Mouse (Mus musculus) kidney, embryonic 16.5 days (tissue): Measurements from ENCODE around the gene Pdzd4. TPM values are rescaled to one million over a fixed set of nuclear protein-coding genes. Genes with fewer than 3 reads are reported as not detected.

Experiments used
- ATAC-seq: fragments of 200-750 bp; cut with Nextera tagmentation; 2 replicates; pipeline ENCODE4 v1.8.0; 2017; ENCODE audit warnings: moderate TSS enrichment; ENCODE audit not compliant: low FRiP score, low TSS enrichment
- H3K27ac ChIP-seq: fragments of 300-500 bp; sonication (generic); 2 replicates; pipeline ENCODE4 v1.5.1; 2014; ENCODE audit warnings: low read length
- H3K27me3 ChIP-seq: fragments of 300-500 bp; sonication (generic); 2 replicates; pipeline ENCODE4 v1.6.1; 2014; ENCODE audit warnings: low read length, control low read depth, mixed read lengths; ENCODE audit not compliant: insufficient read depth
- H3K36me3 ChIP-seq: fragments of 300-500 bp; sonication (generic); 2 replicates; pipeline ENCODE4 v1.6.1; 2014; ENCODE audit warnings: low read length, control low read depth, mixed read lengths; ENCODE audit not compliant: insufficient read depth
- H3K4me1 ChIP-seq: fragments of 300-500 bp; sonication (generic); 2 replicates; pipeline ENCODE4 v1.6.1; 2014; ENCODE audit warnings: low read length, control low read depth, mixed read lengths; ENCODE audit not compliant: insufficient read depth
- H3K4me2 ChIP-seq: fragments of 300-500 bp; sonication (generic); replicated peaks from 2 replicates; pipeline ENCODE4 v1.6.1; 2014; ENCODE audit warnings: low read depth, low read length
- H3K4me3 ChIP-seq: fragments of 300-500 bp; sonication (generic); 2 replicates; pipeline ENCODE4 v1.5.1; 2014; ENCODE audit warnings: mild to moderate bottlenecking, low read length
- H3K9ac ChIP-seq: fragments of 300-500 bp; sonication (generic); replicated peaks from 2 replicates; pipeline ENCODE4 v1.6.1; 2014; ENCODE audit warnings: low read length
- H3K9me3 ChIP-seq: fragments of 300-500 bp; sonication (generic); 2 replicates; pipeline ENCODE4 v1.6.1; 2016; ENCODE audit warnings: low read length, control low read depth
- WGBS: fragments of 180-500 bp; shearing (Covaris S2); extraction: QIAGEN DNeasy Blood & Tissue Kit; methylation state at CpG from one replicate; pipeline ENCODE4 v1.1.7; 2014; 5-methylcytosine and 5-hydroxymethylcytosine counted together
- polyA plus RNA-seq: library from polyadenylated mRNA; unstranded; fragments of >200 nt; fragmentation: Nextera tagmentation; extraction: Ambion mirVana; gene quantifications from 2 replicates; pipeline ENCODE4 v1.2.1, GENCODE M21; 2015

Gene Pdzd4
- polyA plus RNA-seq, 1 experiment from 2014 or later: 0.59 TPM

DNA sequence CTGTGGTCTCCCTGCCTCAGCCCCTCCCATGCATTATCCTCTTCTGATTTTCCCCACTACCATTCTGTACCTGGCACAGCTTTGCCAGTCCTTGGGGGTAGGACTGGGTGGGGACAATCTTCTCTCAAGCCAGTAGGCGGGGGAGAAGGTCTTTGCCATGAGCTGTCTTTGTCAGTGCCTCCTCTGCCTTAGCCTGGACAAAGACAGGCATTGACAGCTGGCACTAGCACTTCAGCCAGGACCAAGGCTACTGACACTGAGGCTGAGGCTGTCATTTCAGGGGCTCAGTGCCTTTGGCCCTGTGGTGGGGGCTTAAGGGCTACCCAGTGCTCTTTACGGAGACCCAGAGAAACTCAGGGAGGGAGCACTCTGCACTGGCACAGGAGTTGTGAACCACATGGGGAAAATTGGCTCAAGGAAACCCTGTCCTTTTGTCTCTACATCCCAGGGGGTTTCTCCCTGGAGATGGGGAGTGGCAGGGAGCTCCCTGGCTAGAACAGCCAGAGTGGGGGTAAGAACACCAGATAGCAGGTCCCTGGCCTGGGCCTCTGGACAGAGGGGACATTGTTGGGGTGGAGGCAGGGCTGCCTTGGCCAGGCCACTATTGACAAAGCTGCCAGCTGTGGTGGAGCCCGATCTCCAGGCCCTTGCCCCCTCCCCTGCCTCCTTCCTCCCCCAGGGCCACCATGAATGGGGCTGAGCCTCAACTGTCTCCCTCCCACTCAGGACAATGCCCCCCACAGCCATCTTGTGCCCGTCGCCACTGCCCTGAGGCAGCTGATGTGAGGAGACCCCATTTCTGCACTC is 68.2 kb downstream of the Pdzd4 start, which contains the start of gene Plxnb3:
Gene Plxnb3, plus strand, starts transcription at position 757 of the 807 bp plus-strand sequence.
- no peak within 1 kb of the TSS for H3K27ac ChIP-seq
- no peaks in the 10 kb centered on the region for H3K36me3 ChIP-seq
- no peak within 1 kb of the TSS for H3K9ac ChIP-seq
- ATAC-seq: no peak
- H3K4me3 ChIP-seq: no peak within 1 kb of the TSS
- no peaks in the 10 kb centered on the region; the same call in 1 of the 2 replicates for H3K27me3 ChIP-seq
- no peak within 1 kb of the TSS for H3K4me2 ChIP-seq
- H3K4me1 ChIP-seq: no peaks in the 10 kb centered on the region
- no peaks in the 10 kb centered on the region for H3K9me3 ChIP-seq
- 78% methylated on average over 5 of the region's 5 CpGs for WGBS

GRCm38 (mm10) chrX:73748977-73749376 is 75.8 kb downstream of the Pdzd4 start:
- H3K27me3 ChIP-seq: no peaks in the 10 kb centered on the region
- 76% methylated on average over 1 of the region's 1 CpGs for WGBS
- H3K4me1 ChIP-seq: no peaks in the 10 kb centered on the region
- ATAC-seq: no peak
- no peak overlapping the region for H3K9ac ChIP-seq
- no peaks in the 10 kb centered on the region for H3K9me3 ChIP-seq
- no peak overlapping the region for H3K4me2 ChIP-seq
- no peak overlapping the region for H3K4me3 ChIP-seq
- no peaks in the 10 kb centered on the region for H3K36me3 ChIP-seq
- no peak overlapping the region for H3K27ac ChIP-seq

DNA sequence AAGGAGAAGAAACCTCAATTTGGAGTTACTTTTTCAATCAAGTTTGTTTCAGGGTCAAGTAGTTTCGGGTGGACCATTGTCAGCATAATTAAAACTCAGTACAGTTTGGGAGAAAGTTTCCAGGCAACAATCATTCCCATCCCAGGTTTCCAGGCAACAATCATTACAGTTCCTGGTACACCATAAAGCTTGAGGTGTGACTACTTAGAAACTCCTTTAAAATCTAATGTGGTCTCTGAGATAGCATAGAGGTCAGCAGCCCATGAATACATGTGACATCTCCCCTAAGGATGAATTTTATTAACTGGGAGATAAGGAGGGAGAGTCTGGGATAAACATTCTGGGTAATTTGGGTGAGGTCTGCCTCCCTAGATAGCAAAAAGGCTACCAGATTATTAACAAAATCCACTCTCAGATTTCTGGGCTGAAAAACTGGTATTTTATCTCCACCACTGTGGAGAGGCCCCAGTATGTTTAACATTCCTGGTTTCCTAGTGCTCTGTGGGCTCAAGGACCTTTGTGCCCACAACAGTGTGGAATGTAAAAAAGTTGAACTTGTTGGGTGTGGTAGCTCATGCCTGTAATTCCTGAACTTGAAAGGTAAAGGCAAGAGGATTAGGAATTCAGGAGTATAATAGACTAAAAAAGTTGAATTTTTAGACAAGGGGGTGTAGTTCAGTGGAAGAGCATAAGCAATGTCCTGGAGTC is 79.8 kb downstream of the Pdzd4 start:
- Histone ChIP-seq H3K36me3 (no peaks in the 10 kb centered on the region), H3K4me1 (no peaks in the 10 kb centered on the region), H3K27ac (no peak overlapping the region), H3K9me3 (no peaks in the 10 kb centered on the region), H3K27me3 (no peaks in the 10 kb centered on the region), H3K4me3 (no peak overlapping the region), H3K4me2 (no peak overlapping the region), H3K9ac (no peak overlapping the region)
- ATAC-seq: no peak
- WGBS: 67% methylated on average over 1 of the region's 1 CpGs

Other genes with a start within 250 kb of the Pdzd4 start
- 28.9 and 30.5 TPM in 2 replicates for gene Dusp9, start 185.6 kb downstream of the Pdzd4 start, polyA plus RNA-seq
- gene Pnck, start 164.9 kb downstream of the Pdzd4 start, polyA plus RNA-seq: 15.8 and 20.6 TPM in 2 replicates
- 7.0 and 8.7 TPM in 2 replicates for gene Slc6a8, start 151.8 kb downstream of the Pdzd4 start, polyA plus RNA-seq
- gene Bcap31, start 108.8 kb downstream of the Pdzd4 start, polyA plus RNA-seq: 276 and 282 TPM in 2 replicates
- gene Abcd1, start 108.4 kb downstream of the Pdzd4 start, polyA plus RNA-seq: 16.2 and 17.4 TPM in 2 replicates
- gene Plxnb3, start 67.9 kb downstream of the Pdzd4 start, polyA plus RNA-seq: 0.30 and 0.32 TPM in 2 replicates
- 4.7 and 4.8 TPM in 2 replicates for gene Srpk3, start 50.6 kb downstream of the Pdzd4 start, polyA plus RNA-seq
- 270 and 296 TPM in 2 replicates for gene Idh3g, start 38.1 kb downstream of the Pdzd4 start, polyA plus RNA-seq
- 182 and 199 TPM in 2 replicates for gene Ssr4, start 37.9 kb downstream of the Pdzd4 start, polyA plus RNA-seq
- 7.1 and 7.7 TPM in 2 replicates for gene Avpr2, start 67.1 kb upstream of the Pdzd4 start, polyA plus RNA-seq
- 7.9 and 10.3 TPM in 2 replicates for gene L1cam, start 71.1 kb upstream of the Pdzd4 start, polyA plus RNA-seq
- 4.3 and 4.8 TPM in 2 replicates for gene Arhgap4, start 96.9 kb upstream of the Pdzd4 start, polyA plus RNA-seq
- 147 and 159 TPM in 2 replicates for gene Naa10, start 97.0 kb upstream of the Pdzd4 start, polyA plus RNA-seq
- gene Renbp, start 105.9 kb upstream of the Pdzd4 start, polyA plus RNA-seq: 65.1 and 66.2 TPM in 2 replicates
- gene Hcfc1, start 141.4 kb upstream of the Pdzd4 start, polyA plus RNA-seq: 54.7 and 61.1 TPM in 2 replicates
- gene Irak1, start 198.9 kb upstream of the Pdzd4 start, polyA plus RNA-seq: 76.0 and 82.0 TPM in 2 replicates